Mouse (Mus musculus) forebrain, postnatal 0 days (tissue): ENCODE measurements around the gene Tpcn1. TPM values are rescaled to one million over a fixed set of nuclear protein-coding genes. Genes with fewer than 3 reads are reported as not detected.

Source experiments
- ATAC-seq: fragments of 200-750 bp; cut with Nextera tagmentation; 2 replicates; pipeline ENCODE4 v1.8.0; 2017; ENCODE audit warnings: mild to moderate bottlenecking, moderate library complexity
- DNase-seq: peaks from one replicate; pipeline ENCODE4 v3.0.0-alpha.2; 2015
- H3K27ac ChIP-seq: fragments of 300-500 bp; sonication (generic); 2 replicates; pipeline ENCODE4 v1.5.1; 2014; ENCODE audit warnings: low read depth, mild to moderate bottlenecking, antibody characterized with exemption, low read length, moderate library complexity, mixed read lengths
- H3K27me3 ChIP-seq: fragments of 300-500 bp; sonication (generic); 2 replicates; pipeline ENCODE4 v1.6.1; 2014; ENCODE audit warnings: mild to moderate bottlenecking, low read length, mixed read lengths; ENCODE audit not compliant: insufficient read depth
- H3K36me3 ChIP-seq: fragments of 300-500 bp; sonication (generic); 2 replicates; pipeline ENCODE4 v1.6.1; 2014; ENCODE audit warnings: mild to moderate bottlenecking, moderate library complexity; ENCODE audit not compliant: insufficient read depth
- H3K4me1 ChIP-seq: fragments of 300-500 bp; sonication (generic); 2 replicates; pipeline ENCODE4 v1.6.1; 2014; ENCODE audit warnings: antibody characterized with exemption; ENCODE audit not compliant: insufficient read depth
- H3K4me2 ChIP-seq: fragments of 300-500 bp; sonication (generic); 2 replicates; pipeline ENCODE4 v1.6.1; 2014; ENCODE audit warnings: low read depth, mild to moderate bottlenecking, moderate library complexity
- H3K4me3 ChIP-seq: fragments of 300-500 bp; sonication (generic); 2 replicates; pipeline ENCODE4 v1.5.1; 2014; ENCODE audit warnings: low read depth, low read length, mixed read lengths
- H3K9ac ChIP-seq: fragments of 300-500 bp; sonication (generic); 2 replicates; pipeline ENCODE4 v1.6.1; 2014; ENCODE audit warnings: mild to moderate bottlenecking
- H3K9me3 ChIP-seq: fragments of 300-500 bp; sonication (generic); 2 replicates; pipeline ENCODE4 v1.6.1; 2016; ENCODE audit warnings: low read length
- CTCF ChIP-seq: sonication (generic); IDR thresholded peaks from 2 replicates; pipeline ENCODE4 v1.5.1; 2016; ENCODE audit warnings: antibody characterized with exemption, control low read depth, low read depth
- WGBS: fragments of 180-500 bp; shearing (Covaris S2); extraction: QIAGEN DNeasy Blood & Tissue Kit; methylation state at CpG from one replicate; pipeline ENCODE4 v1.1.7; 2014; 5-methylcytosine and 5-hydroxymethylcytosine counted together
- polyA plus RNA-seq: library from polyadenylated mRNA; unstranded; fragments of >200 nt; fragmentation: Nextera tagmentation; extraction: Ambion mirVana; gene quantifications from 2 replicates; pipeline ENCODE4 v1.2.1, GENCODE M21; 2015
- total RNA-seq: library from RNA; depleted of rRNA; stranded (reverse); fragments of >200 nt; gene quantifications from 2 replicates; pipeline ENCODE4 v1.2.3, GENCODE M21; 2014

Gene Tpcn1
- total and polyA plus RNA-seq, 2 experiments from 2014 or later: 11.1 to 14.3 TPM

GRCm38 (mm10) chr5:120611416-120611815 is 22.9 kb upstream of the Tpcn1 start:
- Histone ChIP-seq H3K9ac (peak overlapping the region; percentile 73), H3K4me2 (peak overlapping the region; percentile 67), H3K9me3 (no peaks in the 10 kb centered on the region), H3K27ac (no peak overlapping the region), H3K27me3 (no peaks in the 10 kb centered on the region), H3K4me1 (peaks cover 11% of the 10 kb centered on the region; the same call in 1 of the 2 replicates), H3K4me3 (peak overlapping the region; percentile 76), H3K36me3 (no peaks in the 10 kb centered on the region)
- DNase-seq (no peak), ATAC-seq (no peak)
- WGBS: 42% methylated on average over 8 of the region's 8 CpGs
- TF ChIP-seq CTCF: no peak

- no peak for ATAC-seq
- H3K9me3 ChIP-seq: no peaks in the 10 kb centered on the region
These were observed 22.4 kb upstream of the Tpcn1 start for GRCm38 (mm10) chr5:120610906-120611305.

GRCm38 (mm10) chr5:120609246-120609775 is 20.8 kb upstream of the Tpcn1 start:
- no peaks in the 10 kb centered on the region for H3K27me3 ChIP-seq
- DNase-seq (no peak), ATAC-seq (no peak)
- H3K27ac ChIP-seq: no peak overlapping the region
- H3K9me3 ChIP-seq: no peaks in the 10 kb centered on the region
- no peaks in the 10 kb centered on the region for H3K36me3 ChIP-seq
- H3K4me3 ChIP-seq: no peak overlapping the region
- TF ChIP-seq CTCF: no peak
- no peak overlapping the region for H3K4me2 ChIP-seq
- H3K9ac ChIP-seq: no peak overlapping the region
- WGBS: 76% methylated on average over 16 of the region's 16 CpGs
- H3K4me1 ChIP-seq: peaks cover 11% of the 10 kb centered on the region; the same call in 1 of the 2 replicates

More at GRCm38 (mm10) chr5:120610906-120611305, 22.4 kb upstream of the Tpcn1 start:
- DNase-seq: no peak
- Histone ChIP-seq H3K27me3 (no peaks in the 10 kb centered on the region), H3K4me3 (no peak overlapping the region), H3K9ac (no peak overlapping the region), H3K4me1 (peaks cover 11% of the 10 kb centered on the region; the same call in 1 of the 2 replicates), H3K27ac (no peak overlapping the region), H3K4me2 (peak overlapping the region; percentile 67), H3K36me3 (no peaks in the 10 kb centered on the region)
- WGBS: 89% methylated on average over 5 of the region's 5 CpGs
- no peak for TF ChIP-seq CTCF

- no peak overlapping the region for H3K4me3 ChIP-seq
- no peak overlapping the region for H3K27ac ChIP-seq
- TF ChIP-seq CTCF: no peak
- H3K4me2 ChIP-seq: no peak overlapping the region
- 83% methylated on average over 3 of the region's 3 CpGs for WGBS
- peaks cover 6% of the 10 kb centered on the region; the same call in 1 of the 2 replicates for H3K4me1 ChIP-seq
- H3K9me3 ChIP-seq: no peaks in the 10 kb centered on the region
- DNase-seq: no peak
- no peak overlapping the region for H3K9ac ChIP-seq
- ATAC-seq: no peak
- no peaks in the 10 kb centered on the region for H3K36me3 ChIP-seq
- no peaks in the 10 kb centered on the region for H3K27me3 ChIP-seq
These were observed 18.9 kb upstream of the Tpcn1 start for GRCm38 (mm10) chr5:120607335-120607734.

- H3K36me3 ChIP-seq: no peaks in the 10 kb centered on the region
- no peak overlapping the region for H3K9ac ChIP-seq
- 79% methylated on average over 25 of the region's 25 CpGs for WGBS
- H3K9me3 ChIP-seq: no peaks in the 10 kb centered on the region
- no peak overlapping the region for H3K4me2 ChIP-seq
- no peak for DNase-seq
- TF ChIP-seq CTCF: no peak
- no peak overlapping the region for H3K27ac ChIP-seq
- peaks cover 5% of the 10 kb centered on the region; the same call in 1 of the 2 replicates for H3K4me1 ChIP-seq
- no peaks in the 10 kb centered on the region for H3K27me3 ChIP-seq
- H3K4me3 ChIP-seq: no peak overlapping the region
- ATAC-seq: no peak
These were observed 18.2 kb upstream of the Tpcn1 start for GRCm38 (mm10) chr5:120606590-120607200.

GRCm38 (mm10) chr5:120605688-120606087 is 17.2 kb upstream of the Tpcn1 start:
- Histone ChIP-seq H3K27ac (peak overlapping the region; percentile 79), H3K36me3 (no peaks in the 10 kb centered on the region), H3K9me3 (no peaks in the 10 kb centered on the region), H3K4me3 (peak overlapping the region; percentile 41), H3K9ac (no peak overlapping the region; the same call in 1 of the 2 replicates), H3K27me3 (no peaks in the 10 kb centered on the region), H3K4me2 (peak overlapping the region; percentile 65), H3K4me1 (no peaks in the 10 kb centered on the region)
- ATAC-seq: peak; percentile 88
- WGBS: 1% methylated on average over 8 of the region's 8 CpGs
- peak; percentile 96 for DNase-seq
- peak; percentile 95 for TF ChIP-seq CTCF

- peak overlapping the region; percentile 65 for H3K4me2 ChIP-seq
- TF ChIP-seq CTCF: no peak
- H3K9ac ChIP-seq: peak overlapping the region; percentile 58
- 3% methylated on average over 10 of the region's 10 CpGs for WGBS
- H3K4me3 ChIP-seq: peak overlapping the region; percentile 41
- DNase-seq: peak; percentile 62
- no peaks in the 10 kb centered on the region for H3K27me3 ChIP-seq
- H3K4me1 ChIP-seq: no peaks in the 10 kb centered on the region
- no peaks in the 10 kb centered on the region for H3K9me3 ChIP-seq
- H3K27ac ChIP-seq: peak overlapping the region; percentile 79
- no peaks in the 10 kb centered on the region for H3K36me3 ChIP-seq
- peak; percentile 75 for ATAC-seq
These were observed 16.8 kb upstream of the Tpcn1 start for GRCm38 (mm10) chr5:120605241-120605661.
